Mouse (Mus musculus) limb, embryonic 10.5 days (tissue): ENCODE results near the gene Urb2. TPM values are rescaled to one million over a fixed set of nuclear protein-coding genes. Genes with fewer than 3 reads are reported as not detected.
"Not testable (repeated sequence)": the region's sequence is repeated elsewhere in the genome, so short reads cannot be mapped to it uniquely, and the experiment has no call there.

Experiments
- DNase-seq: peaks from one replicate; pipeline ENCODE4 v3.0.0-alpha.2; 2017; ENCODE audit warnings: low spot score
- H3K27ac ChIP-seq: fragments of 300-500 bp; sonication (generic); 2 replicates; pipeline ENCODE4 v1.5.1; 2016; ENCODE audit warnings: mild to moderate bottlenecking
- H3K27me3 ChIP-seq: fragments of 300-500 bp; sonication (generic); 2 replicates; pipeline ENCODE4 v1.6.1; 2016; ENCODE audit warnings: low read depth, mild to moderate bottlenecking; ENCODE audit not compliant: poor library complexity, severe bottlenecking
- H3K36me3 ChIP-seq: fragments of 300-500 bp; sonication (generic); 2 replicates; pipeline ENCODE4 v1.6.1; 2016; ENCODE audit warnings: mild to moderate bottlenecking, moderate library complexity
- H3K4me1 ChIP-seq: fragments of 300-500 bp; sonication (generic); 2 replicates; pipeline ENCODE4 v1.6.1; 2016
- H3K4me3 ChIP-seq: fragments of 300-500 bp; sonication (generic); 2 replicates; pipeline ENCODE4 v1.5.1; 2016; ENCODE audit warnings: mild to moderate bottlenecking, moderate library complexity
- H3K9me3 ChIP-seq: fragments of 300-500 bp; sonication (generic); replicated peaks from 2 replicates; pipeline ENCODE4 v1.6.1; 2016; ENCODE audit warnings: mild to moderate bottlenecking
- WGBS: fragments of 180-500 bp; shearing (Covaris S2); methylation state at CpG from one replicate; pipeline ENCODE4 v1.1.7; 2016; 5-methylcytosine and 5-hydroxymethylcytosine counted together
- polyA plus RNA-seq: library from polyadenylated mRNA; unstranded; fragments of >200 nt; fragmentation: Nextera tagmentation; extraction: Ambion mirVana; gene quantifications from 2 replicates; pipeline ENCODE4 v1.2.1, GENCODE M21; 2016

Urb2 gene
- polyA plus RNA-seq, 1 experiment from 2014 or later, result 8.4 TPM

DNA sequence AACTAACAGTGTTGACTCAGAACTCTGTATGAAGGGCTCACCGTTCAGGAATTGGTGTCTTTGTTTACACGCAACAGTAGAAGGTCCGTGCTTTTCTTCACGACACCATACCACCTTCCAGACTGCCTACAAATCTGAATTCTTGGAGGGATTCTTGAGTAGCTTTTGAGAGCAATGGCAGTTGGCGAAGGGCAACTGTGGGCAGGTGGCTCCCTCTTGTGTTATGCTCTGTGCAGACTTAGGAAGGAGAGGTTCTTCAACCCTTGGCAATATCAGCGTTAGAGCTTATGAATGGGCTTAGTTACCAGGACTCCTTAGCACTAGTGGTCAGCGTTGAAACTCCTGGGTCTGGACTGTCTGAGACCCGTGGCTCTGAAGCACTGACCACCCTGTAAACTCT, 28.7 kb upstream of the Urb2 start:
- Histone ChIP-seq H3K36me3 (peaks cover 44% of the 10 kb centered on the region), H3K9me3 (no peaks in the 10 kb centered on the region), H3K27ac (no peak overlapping the region), H3K27me3 (no peaks in the 10 kb centered on the region), H3K4me1 (no peaks in the 10 kb centered on the region), H3K4me3 (no peak overlapping the region)
- DNase-seq, result no peak
- WGBS, result 92% methylated on average over 8 of the region's 8 CpGs

DNA sequence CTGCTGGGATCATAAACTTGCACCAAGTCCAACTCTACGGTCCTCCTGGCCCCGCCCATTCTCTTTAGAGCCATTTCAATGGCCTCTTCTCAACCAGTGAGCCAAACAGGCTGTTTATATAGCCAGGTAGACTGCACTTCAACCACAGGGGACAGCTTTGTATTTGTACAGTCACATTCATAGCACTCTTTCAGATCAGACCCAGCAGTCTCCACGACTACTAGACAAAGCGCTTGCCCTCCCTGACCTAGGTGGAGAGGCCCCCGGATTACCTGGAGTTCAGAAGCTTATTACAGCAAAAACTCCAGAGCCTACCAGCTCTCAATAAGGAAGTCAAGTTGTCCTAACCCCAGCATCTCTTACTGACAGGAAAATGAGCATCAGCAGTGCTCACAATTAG, 27.7 kb upstream of the Urb2 start:
- Histone ChIP-seq H3K27me3 (no peaks in the 10 kb centered on the region), H3K4me1 (no peaks in the 10 kb centered on the region), H3K4me3 (no peak overlapping the region), H3K36me3 (peaks cover 53% of the 10 kb centered on the region), H3K27ac (no peak overlapping the region), H3K9me3 (no peaks in the 10 kb centered on the region)
- no peak for DNase-seq
- 90% methylated on average over 5 of the region's 5 CpGs for WGBS

DNA sequence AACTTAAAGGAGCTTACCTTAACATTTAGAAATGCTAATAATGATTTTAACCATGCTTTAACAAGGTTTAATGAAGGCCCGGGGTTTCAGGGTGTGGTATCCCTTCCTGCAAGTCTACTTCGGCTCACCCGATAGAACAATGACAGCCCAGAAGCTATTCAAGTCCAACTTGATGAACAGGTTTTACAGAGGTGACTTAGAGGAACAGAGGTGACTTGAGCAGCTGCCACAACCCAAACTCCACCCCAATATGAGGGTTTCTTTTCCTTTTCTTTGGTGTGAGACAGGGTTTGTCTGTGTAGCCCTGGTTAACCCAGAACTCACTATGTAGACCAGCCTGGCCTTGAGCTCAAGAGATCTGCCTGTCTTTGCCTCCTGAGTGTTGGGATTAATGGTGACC, 27.3 kb upstream of the Urb2 start:
- DNase-seq, result no peak
- Histone ChIP-seq H3K36me3 (peaks cover 57% of the 10 kb centered on the region), H3K27me3 (no peaks in the 10 kb centered on the region), H3K9me3 (no peaks in the 10 kb centered on the region), H3K4me3 (no peak overlapping the region), H3K27ac (no peak overlapping the region), H3K4me1 (no peaks in the 10 kb centered on the region)
- 85% methylated on average over 3 of the region's 3 CpGs for WGBS

DNA sequence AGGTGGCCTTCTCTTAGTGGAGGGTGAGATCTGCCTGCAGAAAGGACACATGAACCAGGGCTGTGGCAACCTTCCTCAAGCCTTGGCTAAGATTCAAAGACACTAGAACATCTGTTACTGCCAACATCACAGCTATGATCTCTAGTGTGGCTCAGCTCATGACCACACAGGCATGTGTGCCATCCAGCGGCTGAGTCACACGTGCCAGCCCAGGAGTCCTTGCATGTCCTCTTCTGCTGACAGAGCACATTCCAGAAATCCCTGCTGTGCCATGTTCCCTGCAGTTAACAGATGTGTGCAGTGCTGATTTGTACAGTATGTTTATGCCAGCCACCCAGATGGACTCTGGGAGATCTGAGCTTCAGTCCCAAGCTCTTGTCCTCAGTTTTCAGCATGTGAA, 21.7 kb upstream of the Urb2 start:
- H3K36me3 ChIP-seq, result peaks cover 96% of the 10 kb centered on the region
- no peak overlapping the region for H3K4me3 ChIP-seq
- no peaks in the 10 kb centered on the region for H3K4me1 ChIP-seq
- no peak overlapping the region for H3K27ac ChIP-seq
- H3K9me3 ChIP-seq, result no peaks in the 10 kb centered on the region
- WGBS, result 98% methylated on average over 2 of the region's 2 CpGs
- DNase-seq, result no peak
- no peaks in the 10 kb centered on the region for H3K27me3 ChIP-seq

DNA sequence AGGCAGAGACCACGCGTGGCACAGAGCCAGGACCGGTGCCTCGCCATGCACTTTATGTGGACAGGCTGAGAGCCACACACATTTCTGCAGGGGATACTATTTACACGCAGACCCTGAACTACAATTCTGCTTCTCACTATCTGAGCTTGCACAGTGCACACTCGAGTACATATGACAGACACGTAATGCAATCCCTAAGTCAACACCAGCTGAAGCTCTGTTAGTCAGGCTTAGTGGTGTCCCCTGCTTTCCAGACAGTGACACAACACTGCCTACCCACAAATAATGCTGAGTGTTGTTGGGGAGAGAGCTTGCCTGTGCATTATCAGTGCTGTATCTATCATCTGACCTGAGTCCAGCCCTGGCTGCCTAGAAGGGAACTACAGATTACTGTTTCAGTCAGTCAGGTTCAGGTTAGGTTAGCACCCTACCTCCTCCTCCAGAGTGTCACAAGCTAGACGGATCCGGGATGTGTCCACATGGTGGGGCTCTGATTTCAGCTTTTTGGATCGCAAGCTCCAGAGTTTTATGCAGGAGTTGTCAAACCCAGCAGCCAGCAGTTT, 18.7 kb upstream of the Urb2 start:
- Histone ChIP-seq H3K9me3 (no peaks in the 10 kb centered on the region), H3K4me3 (no peak overlapping the region), H3K4me1 (no peaks in the 10 kb centered on the region), H3K27me3 (no peaks in the 10 kb centered on the region), H3K36me3 (peaks cover 99% of the 10 kb centered on the region), H3K27ac (no peak overlapping the region)
- no peak for DNase-seq
- 91% methylated on average over 10 of the region's 10 CpGs for WGBS

DNA sequence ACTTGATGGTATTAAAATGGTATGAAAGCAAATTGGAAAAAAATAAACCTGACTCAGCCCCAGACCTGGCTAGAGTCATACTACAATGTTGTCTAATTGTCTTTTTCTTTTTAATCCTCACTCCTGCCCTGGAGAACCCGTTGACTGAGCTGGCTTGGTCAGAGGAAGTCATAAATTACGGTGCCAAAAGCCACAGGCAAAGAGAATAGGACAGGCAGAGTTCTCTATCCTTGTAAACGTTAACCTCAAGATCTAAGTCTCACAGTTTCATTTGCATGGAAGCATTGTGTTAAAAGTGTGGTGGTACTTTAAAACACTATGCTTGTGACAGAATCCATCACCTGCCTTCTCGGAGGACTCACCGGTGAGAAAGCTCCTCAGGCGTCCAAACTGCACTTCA, 13.5 kb upstream of the Urb2 start:
- no peak for DNase-seq
- peaks cover 81% of the 10 kb centered on the region for H3K36me3 ChIP-seq
- H3K4me3 ChIP-seq, result no peak overlapping the region
- H3K27ac ChIP-seq, result no peak overlapping the region
- WGBS, result 70% methylated on average over 6 of the region's 6 CpGs
- no peaks in the 10 kb centered on the region for H3K4me1 ChIP-seq
- H3K27me3 ChIP-seq, result no peaks in the 10 kb centered on the region
- no peaks in the 10 kb centered on the region for H3K9me3 ChIP-seq

DNA sequence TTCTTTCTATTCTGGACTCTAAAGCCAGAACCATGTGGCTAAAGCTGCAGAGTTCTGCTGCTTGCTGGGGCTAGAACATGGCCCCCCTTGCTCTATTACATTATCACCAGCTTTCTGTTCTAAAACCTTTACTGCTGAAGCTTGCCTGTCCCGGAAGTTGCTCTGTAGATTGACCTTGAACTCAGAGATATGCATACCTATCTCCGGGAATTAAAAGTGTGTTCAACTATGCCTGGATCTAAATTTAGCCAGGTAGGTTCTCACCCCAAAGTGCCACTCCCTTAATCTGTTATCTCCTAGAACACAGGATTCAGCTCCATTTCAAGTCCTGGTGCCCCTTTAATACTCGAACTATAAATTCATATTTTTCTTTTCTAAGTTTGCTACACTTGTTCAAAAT, 9.7 kb upstream of the Urb2 start:
- Histone ChIP-seq H3K36me3 (peaks cover 46% of the 10 kb centered on the region), H3K4me3 (no peak overlapping the region), H3K27me3 (no peaks in the 10 kb centered on the region), H3K27ac (no peak overlapping the region), H3K4me1 (no peaks in the 10 kb centered on the region), H3K9me3 (no peaks in the 10 kb centered on the region)
- 89% methylated on average over 3 of the region's 3 CpGs for WGBS
- DNase-seq, result no peak

DNA sequence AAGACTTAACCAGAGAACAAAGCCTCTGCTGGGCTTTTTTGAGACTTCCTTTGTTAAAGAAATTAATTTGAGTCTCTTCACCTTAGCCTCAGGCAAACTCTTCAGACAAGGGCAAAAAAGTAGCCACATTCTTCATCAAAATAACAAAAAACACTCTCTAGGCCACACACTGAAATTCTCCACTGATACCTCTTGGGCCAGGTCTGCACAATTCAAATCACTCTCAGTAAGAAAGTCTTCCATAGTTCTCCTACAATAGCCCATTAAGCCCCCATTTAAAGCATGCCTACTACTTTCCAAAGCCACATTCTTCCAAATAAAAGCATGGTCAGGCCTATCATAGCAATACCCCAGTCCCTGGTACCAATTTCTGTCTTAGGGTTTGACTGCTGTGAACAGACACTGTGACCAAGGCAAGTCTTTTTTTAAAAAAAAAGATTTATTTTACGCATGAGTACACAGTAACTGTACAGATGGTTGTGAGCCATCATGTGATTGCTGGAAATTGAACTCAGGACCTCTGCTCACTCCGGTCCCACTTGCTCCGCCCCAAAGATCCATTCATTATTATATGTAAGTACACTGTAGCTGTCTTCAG, 9.2 kb upstream of the Urb2 start:
- Histone ChIP-seq H3K4me3 (no peak overlapping the region), H3K27me3 (no peaks in the 10 kb centered on the region), H3K36me3 (peaks cover 41% of the 10 kb centered on the region), H3K9me3 (no peaks in the 10 kb centered on the region), H3K27ac (no peak overlapping the region), H3K4me1 (no peaks in the 10 kb centered on the region)
- WGBS, result 97% methylated on average over 3 of the region's 3 CpGs
- DNase-seq, result no peak

DNA sequence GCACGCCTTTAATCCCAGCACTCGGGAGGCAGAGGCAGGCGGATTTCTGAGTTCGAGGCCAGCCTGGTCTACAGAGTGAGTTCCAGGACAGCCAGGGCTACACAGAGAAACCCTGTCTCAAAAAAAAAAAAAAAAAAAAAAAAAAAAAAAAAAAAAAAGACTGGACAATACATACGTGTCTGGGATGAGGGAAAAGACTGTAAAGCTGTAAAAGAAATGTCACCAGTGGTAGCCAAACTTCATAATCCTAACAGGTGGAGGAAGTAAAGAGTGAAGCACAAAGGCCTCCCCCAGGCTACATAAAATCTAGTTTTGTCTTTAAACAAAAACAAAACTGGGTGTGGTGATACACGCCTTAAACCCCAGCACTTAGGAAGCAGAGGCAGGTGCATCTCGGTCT, 7.0 kb upstream of the Urb2 start:
- H3K9me3 ChIP-seq, DNase-seq, H3K4me3 ChIP-seq, H3K27ac ChIP-seq, H3K27me3 ChIP-seq, H3K4me1 ChIP-seq: not testable (repeated sequence)
- H3K36me3 ChIP-seq, result peaks cover 19% of the 10 kb centered on the region
- 95% methylated on average over 7 of the region's 7 CpGs for WGBS

DNA sequence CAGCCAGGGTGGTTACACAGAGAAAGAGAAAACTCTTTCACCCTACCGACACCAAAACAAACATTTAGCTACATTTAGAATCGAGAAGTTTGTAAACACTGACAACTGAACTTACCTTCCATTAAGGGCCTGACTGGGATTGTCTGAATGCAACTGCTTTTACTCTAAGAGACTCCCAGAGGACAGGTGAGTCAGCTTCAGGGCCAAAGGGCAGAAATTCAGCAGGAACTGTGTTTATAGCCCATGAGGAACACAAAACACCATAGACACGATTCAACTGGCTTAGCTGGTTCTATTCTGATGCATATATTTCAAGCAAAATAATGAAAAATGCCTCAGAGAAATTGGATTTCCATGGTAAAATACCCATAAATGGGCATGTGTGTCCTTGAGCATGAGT, 6.6 kb upstream of the Urb2 start:
- no peaks in the 10 kb centered on the region for H3K9me3 ChIP-seq
- 81% methylated on average over 3 of the region's 3 CpGs for WGBS
- no peak overlapping the region for H3K27ac ChIP-seq
- H3K4me1 ChIP-seq, result peaks cover 7% of the 10 kb centered on the region
- H3K27me3 ChIP-seq, result no peaks in the 10 kb centered on the region
- H3K4me3 ChIP-seq, result no peak overlapping the region
- H3K36me3 ChIP-seq, result peaks cover 15% of the 10 kb centered on the region
- no peak for DNase-seq

DNA sequence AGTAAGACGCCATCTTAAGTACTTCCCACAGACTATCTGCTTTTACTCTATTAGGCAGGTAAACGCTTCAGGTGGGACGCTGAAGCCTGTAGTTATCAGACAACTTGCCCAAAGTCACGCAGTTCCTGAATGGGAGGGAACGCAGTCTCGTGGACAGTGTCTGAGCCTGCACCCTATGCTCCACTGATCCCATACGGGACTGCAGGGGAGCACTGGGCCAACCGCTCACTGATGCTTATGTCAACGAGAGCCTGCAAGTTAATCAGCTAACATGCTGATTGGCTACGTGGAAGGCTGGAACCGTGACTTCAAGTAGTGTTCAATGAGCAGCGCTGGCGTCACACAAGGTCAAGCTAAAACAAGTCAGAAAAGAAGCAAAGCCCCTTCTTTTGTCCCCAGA, 1.5 kb upstream of the Urb2 start:
- Histone ChIP-seq H3K4me1 (peaks cover 27% of the 10 kb centered on the region), H3K4me3 (peak overlapping the region; percentile 86), H3K27me3 (no peaks in the 10 kb centered on the region), H3K36me3 (peaks cover 21% of the 10 kb centered on the region), H3K9me3 (no peaks in the 10 kb centered on the region), H3K27ac (no peak overlapping the region)
- WGBS, result 45% methylated on average over 13 of the region's 13 CpGs
- DNase-seq, result peak; percentile 33

DNA sequence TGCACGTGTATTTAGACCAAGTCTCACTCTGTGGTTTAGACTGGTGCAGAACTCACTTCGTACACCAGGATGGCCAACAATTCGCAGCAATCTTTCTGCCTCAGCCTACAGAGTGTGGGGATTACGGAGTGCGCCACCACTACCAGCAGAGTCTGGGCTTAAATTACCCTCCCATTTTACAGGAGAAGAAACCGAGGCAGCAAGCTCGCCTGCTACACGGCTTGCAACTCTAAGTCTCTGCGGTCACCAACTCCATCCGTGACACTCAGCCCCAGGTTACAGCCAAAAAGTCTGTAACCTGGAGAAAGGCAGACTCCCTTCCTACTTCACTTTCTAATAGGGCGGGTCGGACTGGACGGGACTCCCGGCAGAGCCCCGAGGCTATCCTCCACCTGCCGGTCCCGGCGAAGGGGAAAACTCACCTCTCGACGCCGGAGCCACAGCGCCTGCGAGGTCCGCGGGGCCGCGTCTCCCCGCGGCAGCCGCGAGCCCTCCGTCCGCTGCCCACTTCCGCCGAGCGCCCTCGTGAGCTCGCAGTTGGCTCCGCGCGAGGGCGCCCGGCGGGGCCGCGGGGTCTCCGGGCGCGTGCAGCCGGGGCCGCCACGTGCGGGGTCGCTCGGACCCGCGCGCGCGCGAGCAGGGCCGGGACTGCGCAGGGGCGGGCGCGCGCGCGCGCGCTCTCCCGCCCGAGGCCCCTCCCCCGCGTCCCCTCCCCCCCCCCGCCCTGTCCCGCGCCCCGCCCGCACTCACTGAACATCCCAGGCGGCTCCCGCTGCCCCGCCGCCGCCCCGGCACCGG, 670 bp upstream of the Urb2 start:
- H3K36me3 ChIP-seq, result peaks cover 30% of the 10 kb centered on the region
- H3K4me3 ChIP-seq, result peak overlapping the region; percentile 86
- H3K4me1 ChIP-seq, result peaks cover 27% of the 10 kb centered on the region
- WGBS, result 1% methylated on average over 66 of the region's 87 CpGs
- no peaks in the 10 kb centered on the region for H3K9me3 ChIP-seq
- H3K27ac ChIP-seq, result peak overlapping the region; percentile 98
- DNase-seq, result peak; percentile 83
- H3K27me3 ChIP-seq, result no peaks in the 10 kb centered on the region

DNA sequence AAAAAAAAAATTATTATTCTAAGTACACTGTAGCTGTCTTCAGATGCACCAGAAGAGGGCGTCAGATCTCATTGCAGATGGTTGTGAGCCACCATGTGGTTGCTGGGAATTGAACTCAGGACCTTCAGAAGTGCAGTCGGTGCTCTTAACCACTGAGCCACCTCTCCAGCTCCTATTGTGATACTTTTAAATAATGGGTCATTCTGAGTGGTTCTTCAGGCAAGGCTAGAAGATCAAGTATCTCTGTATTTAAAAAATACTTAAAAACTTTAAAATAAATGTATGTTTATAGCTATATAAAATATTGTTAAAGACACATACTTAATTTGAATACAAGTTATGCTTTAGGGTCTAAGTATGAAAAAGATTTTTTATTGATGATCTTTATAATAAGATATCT, 5.0 kb downstream of the Urb2 start:
- Histone ChIP-seq H3K36me3 (peaks cover 86% of the 10 kb centered on the region), H3K4me1 (peaks cover 11% of the 10 kb centered on the region; the same call in 1 of the 2 replicates)
- H3K4me3 ChIP-seq, H3K27me3 ChIP-seq, DNase-seq, H3K9me3 ChIP-seq, H3K27ac ChIP-seq: not testable (repeated sequence)
- WGBS, result 79% methylated on average over 2 of the region's 2 CpGs
